Mouse (Mus musculus): ENCODE data around the gene Olfr888.

Gene Olfr888

GRCm38 (mm10) chr9:38107828-38108227 lies at the start of gene Olfr888:
Gene Olfr888, plus strand, starts transcription at chr9:38108128.
- no peak for DNase-seq (ENCODE audit: low spot score)

- no peak for DNase-seq (ENCODE audit: low spot score)
Measured at GRCm38 (mm10) chr9:38061022-38061421, 46.9 kb upstream of the Olfr888 start, which contains the start of gene Olfr885. Gene Olfr885, plus strand, starts transcription at chr9:38061322.

- no peak for DNase-seq (ENCODE audit: low spot score)
Measured at GRCm38 (mm10) chr9:38083772-38084171, 24.2 kb upstream of the Olfr888 start, which contains the start of gene Olfr887. Gene Olfr887, plus strand, starts transcription at chr9:38084072.

- DNase-seq (ENCODE audit: low spot score), result no peak
Measured at GRCm38 (mm10) chr9:38114898-38115297, 7.0 kb downstream of the Olfr888 start, which contains the start of gene Olfr889. Gene Olfr889, plus strand, starts transcription at chr9:38115198.

- DNase-seq (ENCODE audit: low spot score), result no peak
Measured at GRCm38 (mm10) chr9:38142217-38142616, 34.3 kb downstream of the Olfr888 start, which contains the start of gene Olfr890. Gene Olfr890, plus strand, starts transcription at chr9:38142517.
